Mouse (Mus musculus): ENCODE results near the gene Tbc1d30.

- no peak for TF ChIP-seq CTCF (IDR thresholded peaks at IDR 0.05; ENCODE audit: low read depth)
- TF ChIP-seq EP300 (optimal IDR thresholded peaks at IDR 0.05) = no peak
Observed at GRCm38 (mm10) chr10:121268771-121269170, 82.3 kb downstream of the Tbc1d30 start.
